ENCODE assay signal across 26 mouse cellular contexts in genomic region chr3:88714725-88715124, GRCm38 (mm10). TPM values are rescaled to one million over a fixed set of nuclear protein-coding genes. Genes with fewer than 3 reads are reported as not detected.
DNase-seq lines count a peak whose midpoint lies in the region; ATAC-seq lines count a peak whose summit lies in the region.
"Had no signal": no experiment of that assay in that cellular context is flagged by ENCODE, and none has a peak within 500 bp of the region (broad histone marks: within the 10 kb centered on the region; RNA-seq: fewer than 3 reads in every experiment).

No protein-coding gene starts in this region.

- no peak for DNase-seq in embryonic facial prominence, embryonic 10.5 days (ENCODE audit: low spot score)
- no peak for DNase-seq in hindbrain, embryonic 14.5 days (ENCODE audit: low spot score)
- DNase-seq in liver, result no peak
- DNase-seq in cerebellum, adult 11-12 months, result no peak
- DNase-seq: adrenal gland, postnatal 10 days; adrenal gland, postnatal 36 days; cerebellum, adult 8-10 months; cerebellum, postnatal 10 days; cerebellum, postnatal 36 days; embryo, embryonic 11 days; forebrain, postnatal 0 days; gastrocnemius, adult 2 months; gastrocnemius, postnatal 14 days; heart, adult 18-20 months; heart, postnatal 14 days had no signal

- H3K27ac ChIP-seq in embryonic facial prominence, embryonic 13.5 days, result 0 out of 2 replicates have a peak overlapping the region, but pooled peaks have one; percentile 5
- H3K27ac ChIP-seq in embryonic facial prominence, embryonic 10.5 days (replicated peaks), result no peak overlapping the region
- H3K27ac ChIP-seq in hindbrain, embryonic 12.5 days, result peak overlapping the region; percentile 35; the same call in 1 of the 2 replicates
- H3K27ac ChIP-seq in hindbrain, embryonic 14.5 days, result no peak overlapping the region
- H3K27ac ChIP-seq in liver, embryonic 12.5 days, result peak overlapping the region; percentile 47; the same call in 1 of the 2 replicates
- H3K27ac ChIP-seq: embryonic facial prominence, embryonic 15.5 days; gastrocnemius, adult 2 months; heart, embryonic 13.5 days; hindbrain, embryonic 10.5 days; hindbrain, embryonic 15.5 days had no signal

- 64% methylated on average over 2 of the region's 2 CpGs for WGBS in embryonic facial prominence, embryonic 13.5 days
- WGBS in embryonic facial prominence, embryonic 10.5 days, result 71% methylated on average over 2 of the region's 2 CpGs
- 82% methylated on average over 2 of the region's 2 CpGs for WGBS in hindbrain, embryonic 12.5 days
- 80% methylated on average over 2 of the region's 2 CpGs for WGBS in hindbrain, embryonic 14.5 days
- WGBS in liver, embryonic 12.5 days (ENCODE audit: insufficient replicate concordance), result 67% methylated on average over 2 of the region's 2 CpGs

- no peaks in the 10 kb centered on the region for H3K9me3 ChIP-seq in embryonic facial prominence, embryonic 13.5 days
- H3K9me3 ChIP-seq in embryonic facial prominence, embryonic 10.5 days, result no peaks in the 10 kb centered on the region
- no peaks in the 10 kb centered on the region for H3K9me3 ChIP-seq in hindbrain, embryonic 12.5 days (replicated peaks)
- H3K9me3 ChIP-seq in hindbrain, embryonic 14.5 days (ENCODE audit: control insufficient read depth, low read length), result no peaks in the 10 kb centered on the region
- no peaks in the 10 kb centered on the region for H3K9me3 ChIP-seq in liver, embryonic 12.5 days (replicated peaks)
- H3K9me3 ChIP-seq: embryonic facial prominence, embryonic 15.5 days; G1E; heart, embryonic 13.5 days; hindbrain, embryonic 10.5 days; hindbrain, embryonic 15.5 days had no signal

- H3K4me1 ChIP-seq in embryonic facial prominence, embryonic 13.5 days, result peaks cover 17% of the 10 kb centered on the region
- H3K4me1 ChIP-seq in embryonic facial prominence, embryonic 10.5 days, result peaks cover 15% of the 10 kb centered on the region
- peaks cover 15% of the 10 kb centered on the region for H3K4me1 ChIP-seq in hindbrain, embryonic 12.5 days
- peaks cover 13% of the 10 kb centered on the region for H3K4me1 ChIP-seq in hindbrain, embryonic 14.5 days (replicated peaks; ENCODE audit: control insufficient read depth, insufficient read depth, low read length)
- peaks cover 19% of the 10 kb centered on the region for H3K4me1 ChIP-seq in liver, embryonic 12.5 days

- H3K27me3 ChIP-seq in embryonic facial prominence, embryonic 13.5 days, result no peaks in the 10 kb centered on the region
- H3K27me3 ChIP-seq in embryonic facial prominence, embryonic 10.5 days (replicated peaks; ENCODE audit: low read depth, poor library complexity, severe bottlenecking), result no peaks in the 10 kb centered on the region
- no peaks in the 10 kb centered on the region for H3K27me3 ChIP-seq in hindbrain, embryonic 12.5 days
- H3K27me3 ChIP-seq in hindbrain, embryonic 14.5 days (ENCODE audit: control insufficient read depth, insufficient read depth, low read length), result no peaks in the 10 kb centered on the region
- no peaks in the 10 kb centered on the region for H3K27me3 ChIP-seq in liver, embryonic 12.5 days (replicated peaks)
- H3K27me3 ChIP-seq: embryonic facial prominence, embryonic 15.5 days; heart, embryonic 13.5 days; hindbrain, embryonic 15.5 days had no signal

- H3K9ac ChIP-seq in embryonic facial prominence, embryonic 13.5 days, result no peak overlapping the region
- H3K9ac ChIP-seq in hindbrain, embryonic 12.5 days, result no peak overlapping the region
- H3K9ac ChIP-seq in hindbrain, embryonic 14.5 days, result no peak overlapping the region
- H3K9ac ChIP-seq in liver, embryonic 12.5 days, result no peak overlapping the region
- H3K9ac ChIP-seq: embryonic facial prominence, embryonic 15.5 days; forebrain, postnatal 0 days; heart, embryonic 13.5 days; hindbrain, embryonic 15.5 days had no signal

- no peak for ATAC-seq in embryonic facial prominence, embryonic 13.5 days (ENCODE audit: insufficient number of reproducible peaks, insufficient read depth, low FRiP score, low TSS enrichment, low read depth)
- no peak for ATAC-seq in hindbrain, embryonic 12.5 days (ENCODE audit: low FRiP score)
- ATAC-seq in hindbrain, embryonic 14.5 days (ENCODE audit: low FRiP score), result no peak
- no peak for ATAC-seq in liver, embryonic 12.5 days
- ATAC-seq: activated CD4-positive, CD25-positive, alpha-beta regulatory T cell, adult 4 months; forebrain, embryonic 14.5 days; forebrain, postnatal 0 days; intestine, postnatal 0 days had no signal

- peaks cover 58% of the 10 kb centered on the region for H3K36me3 ChIP-seq in embryonic facial prominence, embryonic 13.5 days
- H3K36me3 ChIP-seq in embryonic facial prominence, embryonic 10.5 days (replicated peaks), result peaks cover 61% of the 10 kb centered on the region
- H3K36me3 ChIP-seq in hindbrain, embryonic 12.5 days, result peaks cover 44% of the 10 kb centered on the region
- H3K36me3 ChIP-seq in hindbrain, embryonic 14.5 days (replicated peaks; ENCODE audit: control insufficient read depth, insufficient read depth), result peaks cover 59% of the 10 kb centered on the region
- H3K36me3 ChIP-seq in liver, embryonic 12.5 days, result peaks cover 68% of the 10 kb centered on the region

- no peak overlapping the region for H3K4me3 ChIP-seq in embryonic facial prominence, embryonic 13.5 days
- H3K4me3 ChIP-seq in embryonic facial prominence, embryonic 10.5 days, result no peak overlapping the region
- no peak overlapping the region for H3K4me3 ChIP-seq in hindbrain, embryonic 12.5 days
- no peak overlapping the region for H3K4me3 ChIP-seq in hindbrain, embryonic 14.5 days (replicated peaks; ENCODE audit: low read length)
- no peak overlapping the region for H3K4me3 ChIP-seq in liver, embryonic 12.5 days
- H3K4me3 ChIP-seq: embryonic facial prominence, embryonic 15.5 days; gastrocnemius, adult 2 months; heart, embryonic 13.5 days; hindbrain, embryonic 10.5 days; hindbrain, embryonic 15.5 days had no signal

- H3K4me2 ChIP-seq in embryonic facial prominence, embryonic 13.5 days, result no peak overlapping the region
- H3K4me2 ChIP-seq in hindbrain, embryonic 12.5 days (replicated peaks), result no peak overlapping the region
- H3K4me2 ChIP-seq in hindbrain, embryonic 14.5 days (replicated peaks), result no peak overlapping the region
- H3K4me2 ChIP-seq in liver, embryonic 12.5 days, result no peak overlapping the region
- H3K4me2 ChIP-seq: embryonic facial prominence, embryonic 15.5 days; heart, embryonic 13.5 days; hindbrain, embryonic 15.5 days had no signal

RNA-seq across cellular contexts. Expression of gene Rit1, which starts 1.9 kb away (rescaled TPM):
- polyA plus RNA-seq in embryonic facial prominence, embryonic 13.5 days (2015; fragmentation: Nextera tagmentation; extraction: Ambion mirVana), result 51.4 and 54.4 TPM in 2 replicates
- polyA plus RNA-seq in embryonic facial prominence, embryonic 10.5 days (2016; fragmentation: Nextera tagmentation; extraction: Ambion mirVana), result 32.9 and 33.4 TPM in 2 replicates
- polyA plus RNA-seq in hindbrain, embryonic 12.5 days (2016; fragmentation: Nextera tagmentation; extraction: Ambion mirVana), result 43.6 and 47.1 TPM in 2 replicates
- 66.4 and 66.6 TPM in 2 replicates for polyA plus RNA-seq in hindbrain, embryonic 14.5 days (2014; fragmentation: Nextera tagmentation; extraction: Ambion mirVana)
- 36.0 and 36.4 TPM in 2 replicates for polyA plus RNA-seq in liver, embryonic 12.5 days (2016; fragmentation: Nextera tagmentation; extraction: Ambion mirVana)

RNA-seq across cellular contexts. Expression of gene Khdc4, which starts 29.1 kb away (rescaled TPM):
- polyA plus RNA-seq in embryonic facial prominence, embryonic 13.5 days (2015; fragmentation: Nextera tagmentation; extraction: Ambion mirVana), result 92.5 and 106 TPM in 2 replicates
- polyA plus RNA-seq in embryonic facial prominence, embryonic 10.5 days (2016; fragmentation: Nextera tagmentation; extraction: Ambion mirVana), result 98.6 and 105 TPM in 2 replicates
- 117 and 119 TPM in 2 replicates for polyA plus RNA-seq in hindbrain, embryonic 12.5 days (2016; fragmentation: Nextera tagmentation; extraction: Ambion mirVana)
- polyA plus RNA-seq in hindbrain, embryonic 14.5 days (2014; fragmentation: Nextera tagmentation; extraction: Ambion mirVana), result 79.3 and 86.7 TPM in 2 replicates
- polyA plus RNA-seq in liver, embryonic 12.5 days (2016; fragmentation: Nextera tagmentation; extraction: Ambion mirVana), result 44.1 and 46.4 TPM in 2 replicates

Comparison
In these comparisons a context has a peak if more than half of its experiments do, and no peak if none do; other contexts are left out.
1. H3K27ac ChIP-seq: peak in embryonic facial prominence, embryonic 13.5 days (single experiment), hindbrain, embryonic 12.5 days (single experiment) and liver, embryonic 12.5 days (single experiment); none in embryonic facial prominence, embryonic 10.5 days (single experiment) and hindbrain, embryonic 14.5 days (single experiment).